Mouse (Mus musculus): ENCODE results near the gene Oaz3. TPM values are rescaled to one million over a fixed set of nuclear protein-coding genes. Genes with fewer than 3 reads are reported as not detected.

The Oaz3 gene
- polyA plus RNA-seq, 1 experiment: 0.25 TPM

DNA sequence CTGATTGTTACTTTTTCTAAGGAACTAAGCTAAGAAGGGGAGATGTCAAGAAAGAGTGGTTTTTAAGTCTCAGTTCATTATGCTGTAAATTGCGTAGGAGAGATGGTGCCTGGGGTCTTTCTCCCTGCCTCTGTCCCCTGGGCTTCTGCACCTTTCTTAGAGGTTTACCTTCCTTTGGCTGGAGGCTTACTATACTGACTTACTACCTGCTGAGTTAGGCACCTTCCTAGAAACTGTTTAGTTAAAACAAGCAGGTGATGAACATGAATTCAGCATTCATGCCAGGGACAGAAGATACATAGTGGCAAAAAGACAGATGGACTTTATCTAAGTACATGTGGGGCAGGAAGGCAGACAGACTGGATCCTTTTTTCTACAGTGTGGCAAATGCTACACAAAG, 47.4 kb downstream of the Oaz3 start:
- Histone ChIP-seq H3K4me1 (ENCODE audit: control insufficient read depth, insufficient read depth, low read length) (peaks cover 2% of the 10 kb centered on the region; the same call in 1 of the 2 replicates), H3K4me3 (ENCODE audit: insufficient read depth, low read length) (no peak overlapping the region), H3K27ac (ENCODE audit: insufficient read depth, low read length) (no peak overlapping the region)
- no peak for TF ChIP-seq POLR2A (IDR thresholded peaks at IDR 0.05; ENCODE audit: extremely low read depth, insufficient read depth, low read length)
- no peak for TF ChIP-seq CTCF (IDR thresholded peaks at IDR 0.05; ENCODE audit: extremely low read depth, insufficient read depth, low read length)

DNA sequence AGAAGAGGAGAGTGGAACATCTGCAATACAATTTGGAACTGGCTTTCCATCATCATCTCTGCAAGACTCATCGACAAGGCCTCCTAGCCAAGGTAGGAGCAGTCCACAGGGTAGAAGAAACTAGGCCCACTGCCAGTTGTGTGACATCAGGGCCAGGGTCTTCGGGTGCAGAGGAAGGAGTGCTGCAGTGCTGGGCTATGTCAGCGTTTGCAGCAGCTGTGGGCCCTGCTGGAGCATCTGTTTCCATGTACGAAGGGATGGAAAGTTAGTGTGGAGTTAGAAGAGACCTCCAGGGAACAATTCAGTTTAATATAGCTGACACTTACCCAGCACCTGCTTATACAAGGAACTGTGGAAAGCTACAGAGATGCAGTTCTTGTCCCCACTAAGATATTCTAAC, 50.7 kb downstream of the Oaz3 start:
- no peak overlapping the region for H3K4me3 ChIP-seq (ENCODE audit: insufficient read depth, low read length)
- no peak for TF ChIP-seq POLR2A (IDR thresholded peaks at IDR 0.05; ENCODE audit: extremely low read depth, insufficient read depth, low read length)
- no peak for TF ChIP-seq CTCF (IDR thresholded peaks at IDR 0.05; ENCODE audit: extremely low read depth, insufficient read depth, low read length)
- H3K4me1 ChIP-seq (ENCODE audit: control insufficient read depth, insufficient read depth, low read length): no peaks in the 10 kb centered on the region
- H3K27ac ChIP-seq (ENCODE audit: insufficient read depth, low read length): no peak overlapping the region

DNA sequence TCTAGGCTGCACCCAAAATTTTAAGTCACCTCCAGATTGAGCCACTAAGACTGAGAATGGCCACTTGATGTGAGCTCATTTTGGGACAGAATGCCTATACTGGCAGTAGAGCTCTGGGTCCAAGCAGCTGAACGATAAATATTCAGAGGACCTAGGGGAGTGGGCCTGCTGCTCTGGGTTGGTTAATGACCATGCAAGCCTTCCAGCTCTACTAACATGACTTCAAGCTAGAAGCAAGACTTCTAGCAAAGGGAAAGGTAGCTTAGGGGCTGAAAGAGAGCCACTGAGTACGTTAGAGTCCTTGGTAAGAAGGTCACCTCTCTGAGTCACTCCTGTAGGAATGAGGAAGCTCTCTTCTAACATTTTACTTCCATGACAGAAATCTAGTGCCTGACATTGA, 51.6 kb downstream of the Oaz3 start:
- H3K27ac ChIP-seq (ENCODE audit: insufficient read depth, low read length): no peak overlapping the region
- H3K4me3 ChIP-seq (ENCODE audit: insufficient read depth, low read length): no peak overlapping the region
- no peaks in the 10 kb centered on the region for H3K4me1 ChIP-seq (ENCODE audit: control insufficient read depth, insufficient read depth, low read length)
- TF ChIP-seq CTCF (IDR thresholded peaks at IDR 0.05; ENCODE audit: extremely low read depth, insufficient read depth, low read length) (no peak), POLR2A (IDR thresholded peaks at IDR 0.05; ENCODE audit: extremely low read depth, insufficient read depth, low read length) (no peak)

DNA sequence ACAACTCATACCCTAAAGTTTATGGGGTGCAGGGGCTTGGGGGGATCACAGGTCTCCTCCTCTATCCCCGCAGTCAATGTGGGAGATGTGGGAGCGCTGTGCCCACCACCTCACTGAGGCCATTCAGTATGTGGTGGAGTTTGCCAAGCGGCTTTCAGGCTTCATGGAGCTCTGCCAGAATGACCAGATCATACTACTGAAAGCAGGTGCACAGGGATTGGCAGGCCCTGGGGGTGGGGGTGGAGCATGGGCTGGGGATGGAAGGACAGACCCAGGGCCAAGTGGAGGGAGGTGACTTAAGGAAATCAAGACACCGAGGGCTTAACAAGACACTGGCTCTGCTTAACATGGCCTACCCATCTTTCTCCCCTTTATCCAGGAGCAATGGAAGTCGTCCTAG, 52.7 kb downstream of the Oaz3 start:
- Histone ChIP-seq H3K4me3 (ENCODE audit: insufficient read depth, low read length) (no peak overlapping the region), H3K27ac (ENCODE audit: insufficient read depth, low read length) (no peak overlapping the region), H3K4me1 (ENCODE audit: control insufficient read depth, insufficient read depth, low read length) (no peaks in the 10 kb centered on the region)
- TF ChIP-seq POLR2A (IDR thresholded peaks at IDR 0.05; ENCODE audit: extremely low read depth, insufficient read depth, low read length) (no peak), CTCF (IDR thresholded peaks at IDR 0.05; ENCODE audit: extremely low read depth, insufficient read depth, low read length) (no peak)

DNA sequence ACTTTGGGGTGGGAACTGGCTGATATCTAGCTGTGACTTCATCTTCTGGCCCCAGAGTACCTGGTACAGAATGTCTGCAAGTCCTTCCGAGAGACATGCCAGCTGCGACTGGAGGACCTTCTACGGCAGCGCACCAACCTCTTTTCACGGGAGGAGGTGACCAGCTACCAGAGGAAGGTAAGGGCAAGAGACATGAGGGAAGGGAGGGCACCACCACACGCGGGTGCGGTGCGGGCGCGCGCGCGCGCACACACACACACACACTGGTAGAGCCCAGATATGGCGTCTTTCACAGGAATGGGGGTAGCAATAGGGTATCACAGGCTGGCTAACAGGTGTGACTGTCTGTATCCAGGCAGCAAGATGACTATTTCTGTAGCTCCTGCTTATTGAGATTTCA, 54.3 kb downstream of the Oaz3 start:
- H3K4me1 ChIP-seq (ENCODE audit: control insufficient read depth, insufficient read depth, low read length): no peaks in the 10 kb centered on the region
- no peak overlapping the region for H3K4me3 ChIP-seq (ENCODE audit: insufficient read depth, low read length)
- H3K27ac ChIP-seq (ENCODE audit: insufficient read depth, low read length): no peak overlapping the region
- TF ChIP-seq CTCF (IDR thresholded peaks at IDR 0.05; ENCODE audit: extremely low read depth, insufficient read depth, low read length): no peak
- TF ChIP-seq POLR2A (IDR thresholded peaks at IDR 0.05; ENCODE audit: extremely low read depth, insufficient read depth, low read length): no peak

DNA sequence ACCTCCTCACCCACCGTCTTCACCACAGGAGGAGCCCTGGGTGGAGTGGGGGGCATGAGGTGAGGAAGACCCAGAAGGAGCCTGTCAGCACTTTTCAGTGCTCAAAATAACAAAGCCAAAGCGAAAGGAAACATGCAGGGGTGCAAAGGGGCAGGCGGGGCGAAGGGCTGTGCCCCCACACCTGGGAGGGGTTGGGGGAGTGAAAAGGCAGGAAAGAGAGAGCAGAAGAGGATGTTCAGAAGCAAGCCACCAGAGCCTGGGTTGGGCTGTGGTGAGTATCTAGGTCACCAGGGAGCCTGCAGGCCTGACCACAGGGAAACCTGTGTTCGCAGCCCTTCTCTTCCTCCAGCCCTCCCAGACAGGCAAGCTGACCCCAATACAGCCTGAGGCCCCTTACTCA, 55.7 kb downstream of the Oaz3 start:
- Histone ChIP-seq H3K4me1 (ENCODE audit: control insufficient read depth, insufficient read depth, low read length) (no peaks in the 10 kb centered on the region), H3K4me3 (ENCODE audit: insufficient read depth, low read length) (no peak overlapping the region), H3K27ac (ENCODE audit: insufficient read depth, low read length) (no peak overlapping the region)
- TF ChIP-seq POLR2A (IDR thresholded peaks at IDR 0.05; ENCODE audit: extremely low read depth, insufficient read depth, low read length): no peak
- TF ChIP-seq CTCF (IDR thresholded peaks at IDR 0.05; ENCODE audit: extremely low read depth, insufficient read depth, low read length): no peak

DNA sequence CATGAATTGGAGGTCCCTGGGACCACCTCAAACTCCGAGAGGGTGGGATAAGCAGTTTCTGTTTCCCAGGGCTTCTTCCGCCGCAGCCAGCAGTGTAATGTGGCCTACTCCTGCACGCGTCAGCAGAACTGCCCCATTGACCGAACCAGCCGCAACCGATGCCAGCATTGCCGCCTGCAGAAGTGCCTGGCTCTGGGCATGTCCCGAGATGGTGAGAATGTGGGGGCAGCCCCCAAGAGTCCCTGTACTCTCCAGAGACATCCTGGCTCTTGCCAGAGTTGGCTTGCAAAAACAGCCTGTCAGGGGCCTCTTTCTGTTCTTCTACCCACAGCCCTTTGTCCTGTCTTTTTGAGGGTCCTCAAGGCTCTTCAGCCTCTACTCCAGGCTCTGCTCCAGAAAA, 56.3 kb downstream of the Oaz3 start:
- Histone ChIP-seq H3K27ac (ENCODE audit: insufficient read depth, low read length) (no peak overlapping the region), H3K4me3 (ENCODE audit: insufficient read depth, low read length) (no peak overlapping the region), H3K4me1 (ENCODE audit: control insufficient read depth, insufficient read depth, low read length) (no peaks in the 10 kb centered on the region)
- TF ChIP-seq POLR2A (IDR thresholded peaks at IDR 0.05; ENCODE audit: extremely low read depth, insufficient read depth, low read length): no peak
- TF ChIP-seq CTCF (IDR thresholded peaks at IDR 0.05; ENCODE audit: extremely low read depth, insufficient read depth, low read length): no peak

DNA sequence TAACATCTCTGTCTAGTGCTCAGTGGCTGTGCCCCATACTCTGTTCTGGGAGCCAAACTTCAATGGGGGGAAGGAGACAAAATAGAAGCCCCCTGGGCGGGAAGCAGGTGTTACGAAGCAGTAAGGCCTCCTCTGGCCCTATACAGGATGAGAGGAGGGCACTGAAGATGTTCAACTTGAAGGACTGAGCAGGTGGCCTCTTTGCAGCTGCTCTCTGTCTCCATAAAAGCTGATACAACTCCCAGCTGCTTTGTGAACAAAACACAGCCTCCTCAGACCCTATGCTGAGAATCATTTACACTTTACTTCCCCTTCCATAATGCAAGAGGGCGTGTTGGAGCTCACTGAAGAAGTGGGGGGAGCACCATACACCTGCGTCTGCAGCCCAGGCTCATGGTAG, 57.0 kb downstream of the Oaz3 start:
- H3K4me3 ChIP-seq (ENCODE audit: insufficient read depth, low read length): no peak overlapping the region
- TF ChIP-seq POLR2A (IDR thresholded peaks at IDR 0.05; ENCODE audit: extremely low read depth, insufficient read depth, low read length): no peak
- TF ChIP-seq CTCF (IDR thresholded peaks at IDR 0.05; ENCODE audit: extremely low read depth, insufficient read depth, low read length): no peak
- no peaks in the 10 kb centered on the region for H3K4me1 ChIP-seq (ENCODE audit: control insufficient read depth, insufficient read depth, low read length)
- no peak overlapping the region for H3K27ac ChIP-seq (ENCODE audit: insufficient read depth, low read length)

DNA sequence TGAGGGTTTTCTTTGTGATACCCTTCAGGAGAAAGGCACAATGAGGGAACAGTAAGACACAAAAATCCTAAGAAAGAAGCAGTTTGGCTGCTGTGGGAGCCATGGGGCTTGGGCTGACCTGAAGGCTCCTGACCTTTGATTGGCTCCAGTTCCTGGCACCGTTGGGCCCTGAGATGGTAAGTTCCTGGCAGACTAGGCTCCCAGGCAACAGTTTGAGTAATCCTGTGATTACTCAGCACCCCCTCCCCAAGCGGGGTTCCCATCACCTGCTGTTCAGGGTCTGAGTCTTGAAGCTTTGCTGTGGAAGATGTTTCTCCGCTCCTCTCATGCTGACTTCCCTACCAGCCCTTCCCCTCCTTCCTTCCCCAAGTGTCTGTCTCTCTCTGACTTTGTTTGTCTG, 60.2 kb downstream of the Oaz3 start:
- Histone ChIP-seq H3K4me3 (ENCODE audit: insufficient read depth, low read length) (no peak overlapping the region), H3K4me1 (ENCODE audit: control insufficient read depth, insufficient read depth, low read length) (no peaks in the 10 kb centered on the region), H3K27ac (ENCODE audit: insufficient read depth, low read length) (no peak overlapping the region)
- TF ChIP-seq CTCF (IDR thresholded peaks at IDR 0.05; ENCODE audit: extremely low read depth, insufficient read depth, low read length) (no peak), POLR2A (IDR thresholded peaks at IDR 0.05; ENCODE audit: extremely low read depth, insufficient read depth, low read length) (no peak)

Other genes with a start within 250 kb of the Oaz3 start
- gene Gm5286, start 247.2 kb downstream of the Oaz3 start, polyA plus RNA-seq (2012; rRNA removed): not detected in 2 replicates
- not detected in 2 replicates for gene Gm4778, start 179.9 kb downstream of the Oaz3 start, polyA plus RNA-seq (2012; rRNA removed)
- gene Them4, start 133.8 kb downstream of the Oaz3 start, polyA plus RNA-seq (2012; rRNA removed): 19.3 and 22.3 TPM in 2 replicates
- not detected in 2 replicates for gene Them5, start 101.8 kb downstream of the Oaz3 start, polyA plus RNA-seq (2012; rRNA removed)
- 0.61 and 0.70 TPM in 2 replicates for gene C2cd4d, start 81.5 kb downstream of the Oaz3 start, polyA plus RNA-seq (2012; rRNA removed)
- gene Rorc, start 71.1 kb downstream of the Oaz3 start, polyA plus RNA-seq (2012; rRNA removed): 1.9 and 2.0 TPM in 2 replicates
- 0.46 and 0.51 TPM in 2 replicates for gene Lingo4, start 45.4 kb downstream of the Oaz3 start, polyA plus RNA-seq (2012; rRNA removed)
- gene Tdrkh, start 30.6 kb downstream of the Oaz3 start, polyA plus RNA-seq (2012; rRNA removed): 15.2 and 15.5 TPM in 2 replicates
- gene Mrpl9, start 597 bp downstream of the Oaz3 start, polyA plus RNA-seq (2012; rRNA removed): 46.0 and 47.9 TPM in 2 replicates
- 314 and 357 TPM in 2 replicates for gene Celf3, start 34.4 kb upstream of the Oaz3 start, polyA plus RNA-seq (2012; rRNA removed)
- 3.2 and 4.1 TPM in 2 replicates for gene Riiad1, start 36.4 kb upstream of the Oaz3 start, polyA plus RNA-seq (2012; rRNA removed)
- gene Snx27, start 138.8 kb upstream of the Oaz3 start, polyA plus RNA-seq (2012; rRNA removed): 47.7 and 50.6 TPM in 2 replicates
- not detected in 2 replicates for gene Gm10972, start 199.2 kb upstream of the Oaz3 start, polyA plus RNA-seq (2012; rRNA removed)
- gene Tuft1, start 215.0 kb upstream of the Oaz3 start, polyA plus RNA-seq (2012; rRNA removed): 1.9 TPM in 2 replicates
- gene Selenbp2, start 249.6 kb upstream of the Oaz3 start, polyA plus RNA-seq (2012; rRNA removed): 0.13 TPM in 1 of 2 replicates, not detected in the other